Mouse (Mus musculus) lung, adult 2 months (tissue): ENCODE measurements around the gene Ffar1. TPM values are rescaled to one million over a fixed set of nuclear protein-coding genes. Genes with fewer than 3 reads are reported as not detected.

Experiments used
- DNase-seq: peaks from one replicate; pipeline ENCODE4 v3.0.0; 2022
- H3K4me1 ChIP-seq: fragments of 200-500 bp; 2 replicates; pipeline ENCODE4 v1.6.1; 2011; ENCODE audit warnings: low read length; ENCODE audit not compliant: control insufficient read depth, insufficient read depth
- H3K4me3 ChIP-seq: fragments of 200-500 bp; replicated peaks from 2 replicates; pipeline ENCODE3; 2011; ENCODE audit warnings: low read depth, mild to moderate bottlenecking, control low read depth, low read length; ENCODE audit errors: extremely low read depth
- CTCF ChIP-seq: fragments of 200-500 bp; IDR thresholded peaks from 2 replicates; pipeline ENCODE4 v1.5.1; 2011; ENCODE audit warnings: mild to moderate bottlenecking, low read length, control low read depth; ENCODE audit not compliant: insufficient read depth
- POLR2A ChIP-seq: fragments of 200-500 bp; IDR thresholded peaks from 2 replicates; pipeline ENCODE4 v1.6.1; 2011; ENCODE audit warnings: low read depth, mild to moderate bottlenecking, control low read depth, low read length, borderline replicate concordance; ENCODE audit errors: extremely low read depth
- WGBS: fragments of 180-500 bp; shearing (Covaris S2); methylation state at CpG from one replicate; pipeline ENCODE4 v1.1.7; 2018; 5-methylcytosine and 5-hydroxymethylcytosine counted together
- polyA plus RNA-seq: library from polyadenylated mRNA; depleted of rRNA; stranded (reverse); fragments of >200 nt; gene quantifications from 2 replicates; pipeline ENCODE4 v1.2.3, GENCODE M21; 2012

Ffar1 gene
- polyA plus RNA-seq, 1 experiment, result 1.3 TPM

DNA sequence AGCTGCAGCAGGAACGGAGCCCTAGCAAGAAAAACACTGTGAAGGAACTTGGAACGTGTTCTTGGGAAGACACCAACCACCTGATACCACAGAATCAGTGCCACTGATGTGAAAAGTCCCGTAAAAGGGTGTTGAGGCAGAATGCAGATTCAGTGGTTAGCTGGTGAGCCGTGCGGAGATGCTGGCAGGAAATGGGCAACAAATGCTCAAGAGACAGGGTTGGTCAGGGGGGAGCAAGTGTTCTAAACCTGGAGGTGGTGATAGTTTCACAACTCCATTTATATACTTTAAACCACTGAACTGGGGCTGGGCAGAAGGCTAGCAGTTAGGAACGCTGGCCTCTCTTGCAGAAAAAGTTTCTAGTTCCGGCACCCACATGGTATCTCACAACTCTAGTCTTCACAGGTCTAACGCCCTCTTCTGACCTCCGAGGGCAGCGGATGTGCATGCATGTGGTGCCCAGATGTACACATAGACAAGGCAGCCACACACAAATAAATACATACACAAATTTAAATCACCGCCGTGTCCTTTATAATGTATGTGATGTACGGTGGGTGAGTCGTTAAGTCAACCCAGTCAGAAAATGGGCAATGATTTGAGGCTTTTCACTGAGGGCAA is 26.3 kb upstream of the Ffar1 start:
- Histone ChIP-seq H3K4me1 (no peaks in the 10 kb centered on the region), H3K4me3 (no peak overlapping the region)
- WGBS, result 71% methylated on average over 14 of the region's 14 CpGs
- no peak for DNase-seq
- TF ChIP-seq POLR2A, result no peak
- no peak for TF ChIP-seq CTCF

DNA sequence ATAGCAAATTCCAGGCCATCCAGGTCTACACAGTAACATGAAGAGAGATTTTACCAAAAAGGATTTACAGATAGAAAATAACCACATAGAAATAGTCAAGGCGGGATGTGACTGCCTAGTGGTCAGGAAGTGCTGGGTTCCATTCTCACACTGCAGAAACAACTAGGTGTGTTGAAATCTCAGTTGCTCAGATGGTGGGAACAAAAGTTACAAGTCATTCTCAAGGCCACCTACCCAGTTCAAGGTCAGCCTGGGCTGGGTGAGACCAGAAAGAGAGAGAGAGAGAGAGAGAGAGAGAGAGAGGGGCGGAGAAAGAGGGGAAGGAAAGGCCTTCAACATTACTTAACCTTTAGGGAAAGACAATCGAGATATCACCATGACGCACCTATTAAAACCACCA is 25.5 kb upstream of the Ffar1 start:
- TF ChIP-seq POLR2A (no peak), CTCF (no peak)
- DNase-seq, result no peak

DNA sequence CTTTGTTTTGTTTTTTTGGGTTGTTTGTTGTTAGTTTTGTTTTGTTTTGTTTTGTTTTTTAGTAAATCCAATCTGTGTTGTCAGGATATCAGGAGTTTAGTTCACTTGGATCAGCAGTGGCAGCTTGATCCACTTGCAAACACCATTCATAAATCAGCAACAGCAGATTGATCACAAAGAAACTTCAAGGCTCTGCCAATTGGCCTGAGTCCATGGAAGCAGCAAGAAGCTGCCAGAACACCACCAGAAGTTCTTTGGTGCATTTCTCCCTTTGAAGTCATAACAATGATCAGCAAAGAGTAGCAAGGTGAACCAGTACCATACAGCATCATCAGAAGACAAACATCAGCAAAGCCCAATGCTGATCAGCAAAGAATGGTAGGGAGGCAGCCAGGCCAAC is 22.7 kb upstream of the Ffar1 start:
- Histone ChIP-seq H3K4me3 (no peak overlapping the region), H3K4me1 (no peaks in the 10 kb centered on the region)
- no peak for TF ChIP-seq POLR2A
- TF ChIP-seq CTCF, result no peak
- no peak for DNase-seq

More for the DNA sequence above, 25.5 kb upstream of the Ffar1 start:
- 65% methylated on average over 4 of the region's 4 CpGs for WGBS
- Histone ChIP-seq H3K4me3 (no peak overlapping the region), H3K4me1 (no peaks in the 10 kb centered on the region)

DNA sequence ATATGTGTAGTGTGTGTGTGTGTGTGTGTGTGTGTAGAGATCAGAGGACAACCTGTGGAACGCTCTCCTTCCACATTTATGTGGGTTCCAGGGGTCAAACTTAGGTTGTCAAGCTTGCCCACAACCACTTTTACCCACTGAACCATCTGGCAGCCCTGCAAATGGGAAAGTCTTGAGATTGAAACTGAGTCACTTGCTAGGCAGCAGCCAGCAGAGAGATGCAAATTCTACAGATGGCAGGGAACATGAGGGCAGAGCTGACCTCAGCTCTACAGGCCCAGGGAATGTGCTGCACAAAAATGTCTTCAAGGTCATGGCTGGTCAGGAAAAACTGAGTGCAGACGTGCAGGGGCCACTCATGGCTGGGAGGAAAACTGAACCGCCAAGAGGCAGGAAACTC is 20.0 kb upstream of the Ffar1 start:
- no peak overlapping the region for H3K4me3 ChIP-seq
- TF ChIP-seq POLR2A (no peak), CTCF (no peak)
- 69% methylated on average over 3 of the region's 3 CpGs for WGBS
- DNase-seq, result no peak
- H3K4me1 ChIP-seq, result no peaks in the 10 kb centered on the region

DNA sequence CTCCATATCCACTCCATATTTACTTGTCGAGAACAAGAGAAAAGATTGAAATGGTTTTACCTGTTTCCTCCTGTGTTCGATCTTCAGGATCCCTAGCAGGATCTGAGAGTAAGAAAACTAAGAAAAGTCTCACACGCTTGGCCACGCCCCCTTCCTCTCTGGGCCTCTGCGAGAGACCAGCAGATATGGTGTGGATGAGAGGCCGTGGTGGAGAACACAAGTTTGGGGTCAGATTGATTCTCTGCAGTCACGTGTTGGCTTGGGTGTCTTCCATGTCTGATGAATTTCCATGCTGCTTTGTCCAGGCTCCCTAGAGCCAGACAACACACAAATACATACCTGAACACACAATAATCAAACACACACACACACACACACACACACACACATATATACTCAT is 18.8 kb upstream of the Ffar1 start, which contains the start of gene Cd22:
Gene Cd22, minus strand, starts transcription at position 167 of the 400 bp plus-strand sequence.
- no peak within 1 kb of the TSS for H3K4me3 ChIP-seq
- WGBS, result 37% methylated on average over 7 of the region's 7 CpGs
- DNase-seq, result no peak
- no peak for TF ChIP-seq CTCF
- no peak for TF ChIP-seq POLR2A
- no peaks in the 10 kb centered on the region for H3K4me1 ChIP-seq

DNA sequence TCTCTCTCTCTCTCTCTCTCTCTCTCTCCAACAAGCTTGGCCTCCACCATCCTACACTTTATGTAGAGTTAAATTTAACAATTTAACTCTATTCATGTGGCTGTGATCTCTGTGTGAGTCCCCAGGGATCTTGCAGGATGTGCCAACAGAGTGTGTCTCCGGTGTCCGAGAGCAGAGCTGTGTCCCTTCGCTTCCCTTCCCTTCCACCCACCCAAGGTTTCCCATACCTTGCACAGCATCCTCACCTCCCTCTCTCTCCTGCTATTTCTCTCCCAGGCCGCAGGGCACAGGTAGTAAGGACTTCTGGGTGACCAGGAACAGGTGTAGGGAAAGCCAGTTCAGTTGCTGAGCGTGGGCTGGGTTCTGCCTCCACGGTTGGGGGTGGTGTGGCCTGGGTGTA is 17.6 kb upstream of the Ffar1 start:
- Histone ChIP-seq H3K4me1 (no peaks in the 10 kb centered on the region), H3K4me3 (peak overlapping the region; percentile 37)
- DNase-seq, result no peak
- TF ChIP-seq CTCF (no peak), POLR2A (no peak)
- WGBS, result 64% methylated on average over 6 of the region's 6 CpGs

- H3K4me1 ChIP-seq, result peaks cover 2% of the 10 kb centered on the region; the same call in 1 of the 2 replicates
- TF ChIP-seq POLR2A (no peak), CTCF (peak; percentile 55)
- peak; percentile 70 for DNase-seq
- WGBS, result 20% methylated on average over 15 of the region's 15 CpGs
- H3K4me3 ChIP-seq, result no peak overlapping the region
These were observed 11.7 kb upstream of the Ffar1 start for GRCm38 (mm10) chr7:30873083-30873482.

DNA sequence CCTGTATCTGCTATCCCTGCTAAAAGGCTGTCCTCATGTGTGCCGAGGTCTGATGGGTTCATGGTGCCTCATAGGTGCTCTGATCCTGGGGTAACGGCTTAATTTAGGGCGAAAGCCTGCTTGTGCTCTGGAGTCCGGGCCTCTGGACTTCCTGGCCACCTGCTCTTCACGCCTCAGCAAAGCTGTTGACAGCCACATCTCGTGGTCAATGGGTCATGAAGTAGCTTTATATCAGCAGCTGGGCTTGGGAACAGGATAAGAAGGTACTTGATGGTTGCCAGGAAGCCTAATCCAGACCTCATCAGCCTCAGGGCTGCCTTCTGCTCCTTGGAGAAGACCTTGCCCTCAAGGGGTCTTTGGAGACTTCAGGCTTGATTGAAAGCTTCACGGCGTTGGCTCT is 2.0 kb upstream of the Ffar1 start:
- DNase-seq, result no peak
- TF ChIP-seq CTCF (no peak), POLR2A (no peak)
- WGBS, result 50% methylated on average over 8 of the region's 8 CpGs
- Histone ChIP-seq H3K4me1 (no peaks in the 10 kb centered on the region), H3K4me3 (no peak overlapping the region)

DNA sequence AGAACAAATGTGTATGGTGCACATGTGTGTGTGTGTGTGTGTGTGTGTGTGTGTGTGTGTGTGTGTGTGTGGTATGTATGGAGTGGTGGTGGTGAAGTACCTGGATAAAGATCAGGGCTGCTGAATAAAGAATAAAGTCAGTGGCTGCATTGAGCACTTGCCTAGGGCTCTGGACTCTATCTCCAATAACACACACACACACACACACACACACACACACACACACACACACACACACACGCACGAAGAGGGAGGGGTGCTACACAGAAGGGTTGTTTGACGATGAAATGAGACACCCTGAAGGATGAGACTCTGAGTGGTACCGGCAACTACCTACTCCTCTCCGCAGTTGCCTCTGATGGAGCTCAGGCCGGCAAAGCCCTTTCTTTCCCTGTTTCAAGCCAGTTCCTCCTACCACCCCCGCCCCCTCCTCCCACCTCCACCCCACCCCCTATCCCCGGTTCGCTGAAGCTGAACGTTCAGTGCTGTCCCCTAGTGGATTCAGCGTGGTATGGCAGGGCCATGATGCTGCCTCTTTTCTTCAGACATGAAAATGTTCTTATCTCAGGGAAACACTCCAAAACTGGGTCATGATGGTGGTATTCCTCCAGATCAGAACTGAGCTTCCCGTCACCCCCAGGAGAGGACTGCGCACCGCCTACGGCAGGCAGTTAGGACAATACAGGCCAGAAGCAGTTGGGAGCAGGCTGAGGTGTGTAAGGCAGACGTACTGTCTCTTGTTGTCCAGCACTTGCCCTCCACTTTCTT is 1.5 kb downstream of the Ffar1 start:
- WGBS, result 7% methylated on average over 16 of the region's 16 CpGs
- peak; percentile 13 for DNase-seq
- no peak for TF ChIP-seq POLR2A
- TF ChIP-seq CTCF, result peak; percentile 83
- no peak overlapping the region for H3K4me3 ChIP-seq
- no peaks in the 10 kb centered on the region for H3K4me1 ChIP-seq

GRCm38 (mm10) chr7:30859290-30859634 is 2.1 kb downstream of the Ffar1 start:
- peak; percentile 64 for DNase-seq
- peak; percentile 73 for TF ChIP-seq CTCF
- TF ChIP-seq POLR2A, result no peak
- H3K4me3 ChIP-seq, result no peak overlapping the region
- no peaks in the 10 kb centered on the region for H3K4me1 ChIP-seq
